Mouse (Mus musculus) heart, postnatal 10 days (tissue): ENCODE measurements at regions not wholly inside any gene's neighbourhood (a gene's known extent, or its start where the extent isn't known, plus 50 kb on each side); places are given as distances from the start of the nearest gene placed in this dataset.
A peak's percentile ranks its signal among the peaks of the same experiment; 100 is the strongest.

Experiments used
- DNase-seq, 2 experiments: peaks; one replicate each; pipeline ENCODE4 v3.0.0; 2021
- intact Hi-C: fragments of 180-260 bp; cut with DNase I; formaldehyde crosslinking; loops from one replicate; pipeline ENCODE4 v1.15.1; 2025

- intact Hi-C loops: no loop called here
- DNase-seq: no peak
These were observed 352.5 kb upstream of the Zmiz1 start for GRCm38 (mm10) chr14:25106451-25106850.

- peak; percentile 24 to 35 for DNase-seq
- intact Hi-C loops: no loop called here
These were observed 350.8 kb upstream of the Zmiz1 start for GRCm38 (mm10) chr14:25108101-25108652.

GRCm38 (mm10) chr14:25108701-25109290, 350.2 kb upstream of the Zmiz1 start:
- intact Hi-C loops: no loop called here
- peak in 1 of 2 experiments; percentile 19 for DNase-seq

GRCm38 (mm10) chr14:25109691-25110090, 349.3 kb upstream of the Zmiz1 start:
- intact Hi-C loops: no loop called here
- DNase-seq: no peak

- no peak for DNase-seq
- intact Hi-C loops: no loop called here
These were observed 346.2 kb upstream of the Zmiz1 start for GRCm38 (mm10) chr14:25112832-25113231.

GRCm38 (mm10) chr14:25113326-25113725, 345.7 kb upstream of the Zmiz1 start:
- intact Hi-C loops: no loop called here
- peak; percentile 18 to 34 for DNase-seq

GRCm38 (mm10) chr14:25116424-25116823, 342.6 kb upstream of the Zmiz1 start:
- intact Hi-C loops: loop anchor here (2.0 to 5.0 kb wide), 5 partner anchors 86 to 448 kb away; no protein-coding TSS in a partner anchor
- peak; percentile 80 to 89 for DNase-seq

- intact Hi-C loops: loop anchor here (5.0 kb wide), 3 partner anchors 82 to 247 kb away; no protein-coding TSS in a partner anchor
- no peak for DNase-seq
These were observed 339.0 kb upstream of the Zmiz1 start for GRCm38 (mm10) chr14:25119999-25120398.

GRCm38 (mm10) chr14:25120506-25120905, 338.5 kb upstream of the Zmiz1 start:
- intact Hi-C loops: no loop called here
- no peak for DNase-seq

GRCm38 (mm10) chr14:25122971-25123535, 335.9 kb upstream of the Zmiz1 start:
- intact Hi-C loops: no loop called here
- DNase-seq: no peak

GRCm38 (mm10) chr14:25123541-25124337, 335.2 kb upstream of the Zmiz1 start:
- no peak for DNase-seq
- intact Hi-C loops: no loop called here

- DNase-seq: no peak
- intact Hi-C loops: no loop called here
These were observed 332.4 kb upstream of the Zmiz1 start for GRCm38 (mm10) chr14:25126544-25126943.

- intact Hi-C loops: no loop called here
- DNase-seq: no peak
These were observed 331.3 kb upstream of the Zmiz1 start for GRCm38 (mm10) chr14:25127544-25128159.

GRCm38 (mm10) chr14:25128160-25128547, 330.8 kb upstream of the Zmiz1 start:
- intact Hi-C loops: no loop called here
- DNase-seq: no peak

- intact Hi-C loops: no loop called here
- no peak for DNase-seq
These were observed 323.6 kb upstream of the Zmiz1 start for GRCm38 (mm10) chr14:25135371-25135770.

- DNase-seq: no peak
These were observed 321.7 kb upstream of the Zmiz1 start for GRCm38 (mm10) chr14:25137312-25137711.

GRCm38 (mm10) chr14:25138485-25138884, 320.5 kb upstream of the Zmiz1 start:
- intact Hi-C loops: no loop called here
- DNase-seq: peak; percentile 78

More at GRCm38 (mm10) chr14:25137312-25137711, 321.7 kb upstream of the Zmiz1 start:
- intact Hi-C loops: no loop called here

- DNase-seq: no peak
- intact Hi-C loops: no loop called here
These were observed 317.1 kb upstream of the Zmiz1 start for GRCm38 (mm10) chr14:25141933-25142332.

- intact Hi-C loops: no loop called here
- no peak for DNase-seq
These were observed 315.9 kb upstream of the Zmiz1 start for GRCm38 (mm10) chr14:25143051-25143450.

GRCm38 (mm10) chr14:25147731-25148130, 311.3 kb upstream of the Zmiz1 start:
- intact Hi-C loops: no loop called here

GRCm38 (mm10) chr14:25150968-25151367, 308.0 kb upstream of the Zmiz1 start:
- DNase-seq: no peak
- intact Hi-C loops: no loop called here

More at GRCm38 (mm10) chr14:25147731-25148130, 311.3 kb upstream of the Zmiz1 start:
- no peak for DNase-seq
